Mouse (Mus musculus): ENCODE measurements around the gene Crebrf. TPM values are rescaled to one million over a fixed set of nuclear protein-coding genes. Genes with fewer than 3 reads are reported as not detected.

The Crebrf gene
- polyA plus RNA-seq, 1 experiment from 2014 or later, result 18.0 TPM

DNA sequence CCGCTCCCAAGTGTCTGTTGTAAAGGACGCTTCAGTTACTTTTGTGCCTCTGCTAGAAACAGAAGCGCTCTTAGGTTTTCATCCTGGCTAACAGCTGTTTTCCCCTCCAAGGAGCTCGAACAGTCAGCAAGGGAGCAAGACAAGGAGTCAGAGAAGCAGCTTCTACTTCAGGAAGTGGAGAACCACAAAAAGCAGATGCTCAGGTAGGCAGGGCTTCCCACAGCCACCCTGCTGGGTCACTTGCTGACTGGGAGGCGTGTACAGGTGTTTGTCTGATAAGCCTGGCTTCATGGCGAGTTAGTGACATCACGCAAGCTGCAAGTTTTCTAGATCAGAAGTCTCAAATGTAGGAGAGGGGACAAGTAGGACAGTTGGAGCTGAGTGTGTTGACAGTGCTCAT lies 71.1 kb downstream of the Crebrf start:
- H3K27ac ChIP-seq, result no peak overlapping the region
- no peak for ATAC-seq
- H3K9ac ChIP-seq (replicated peaks), result no peak overlapping the region
- H3K36me3 ChIP-seq, result peaks cover 79% of the 10 kb centered on the region
- H3K27me3 ChIP-seq, result no peaks in the 10 kb centered on the region
- H3K9me3 ChIP-seq, result no peaks in the 10 kb centered on the region
- no peak overlapping the region for H3K4me3 ChIP-seq (replicated peaks)
- no peak overlapping the region for H3K4me2 ChIP-seq (replicated peaks)
- WGBS, result 91% methylated on average over 7 of the region's 7 CpGs
- H3K4me1 ChIP-seq (replicated peaks), result peaks cover 6% of the 10 kb centered on the region

DNA sequence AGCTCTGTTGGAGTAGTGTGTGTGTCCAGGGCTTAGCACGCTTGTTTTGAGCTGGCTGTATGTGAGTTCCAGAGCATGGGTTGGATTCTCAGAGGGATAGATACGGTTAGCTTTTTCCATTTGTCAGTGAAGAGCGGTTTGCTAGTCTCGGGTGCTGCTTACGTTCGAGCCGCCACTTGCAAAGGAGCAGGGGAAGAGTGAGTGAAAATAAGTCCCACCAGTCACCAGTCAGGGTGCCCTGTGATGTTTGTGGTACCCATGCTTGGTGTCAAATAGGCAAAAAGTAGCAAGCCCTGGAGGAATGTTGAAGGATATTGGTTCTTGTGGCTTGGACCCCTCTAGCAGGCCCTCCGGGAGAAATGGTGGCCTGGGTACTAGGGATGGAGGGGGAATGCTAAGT lies 73.5 kb downstream of the Crebrf start:
- no peak overlapping the region for H3K4me3 ChIP-seq (replicated peaks)
- H3K4me2 ChIP-seq (replicated peaks), result no peak overlapping the region
- H3K4me1 ChIP-seq (replicated peaks), result no peaks in the 10 kb centered on the region
- WGBS, result 93% methylated on average over 8 of the region's 8 CpGs
- no peak overlapping the region for H3K27ac ChIP-seq
- H3K27me3 ChIP-seq, result no peaks in the 10 kb centered on the region
- no peak overlapping the region for H3K9ac ChIP-seq (replicated peaks)
- ATAC-seq, result no peak
- no peaks in the 10 kb centered on the region for H3K9me3 ChIP-seq
- peaks cover 90% of the 10 kb centered on the region for H3K36me3 ChIP-seq

- H3K27ac ChIP-seq, result no peak overlapping the region
- H3K36me3 ChIP-seq, result peaks cover 83% of the 10 kb centered on the region
- no peak overlapping the region for H3K4me3 ChIP-seq (replicated peaks)
- no peak overlapping the region for H3K9ac ChIP-seq (replicated peaks)
- no peaks in the 10 kb centered on the region for H3K27me3 ChIP-seq
- no peak overlapping the region for H3K4me2 ChIP-seq (replicated peaks)
- no peak for ATAC-seq
- no peaks in the 10 kb centered on the region for H3K9me3 ChIP-seq
- WGBS, result 95% methylated on average over 8 of the region's 8 CpGs
- no peaks in the 10 kb centered on the region for H3K4me1 ChIP-seq (replicated peaks)
Observed at GRCm38 (mm10) chr17:26789460-26790268, 74.2 kb downstream of the Crebrf start.

- H3K9me3 ChIP-seq, result no peaks in the 10 kb centered on the region
- no peak overlapping the region for H3K4me3 ChIP-seq (replicated peaks)
- no peak for ATAC-seq
- no peak overlapping the region for H3K27ac ChIP-seq
- peaks cover 74% of the 10 kb centered on the region for H3K36me3 ChIP-seq
- H3K4me2 ChIP-seq (replicated peaks), result no peak overlapping the region
- no peaks in the 10 kb centered on the region for H3K4me1 ChIP-seq (replicated peaks)
- 89% methylated on average over 11 of the region's 11 CpGs for WGBS
- no peaks in the 10 kb centered on the region for H3K27me3 ChIP-seq
- H3K9ac ChIP-seq (replicated peaks), result no peak overlapping the region
Observed at GRCm38 (mm10) chr17:26790269-26791214, 75.1 kb downstream of the Crebrf start.

GRCm38 (mm10) chr17:26791580-26791979 lies 76.1 kb downstream of the Crebrf start:
- H3K27me3 ChIP-seq, result no peaks in the 10 kb centered on the region
- H3K4me2 ChIP-seq (replicated peaks), result no peak overlapping the region
- no peak for ATAC-seq
- no peak overlapping the region for H3K4me3 ChIP-seq (replicated peaks)
- H3K4me1 ChIP-seq (replicated peaks), result no peaks in the 10 kb centered on the region
- peaks cover 67% of the 10 kb centered on the region for H3K36me3 ChIP-seq
- no peak overlapping the region for H3K27ac ChIP-seq
- WGBS, result 86% methylated on average over 7 of the region's 7 CpGs
- no peaks in the 10 kb centered on the region for H3K9me3 ChIP-seq
- no peak overlapping the region for H3K9ac ChIP-seq (replicated peaks)

DNA sequence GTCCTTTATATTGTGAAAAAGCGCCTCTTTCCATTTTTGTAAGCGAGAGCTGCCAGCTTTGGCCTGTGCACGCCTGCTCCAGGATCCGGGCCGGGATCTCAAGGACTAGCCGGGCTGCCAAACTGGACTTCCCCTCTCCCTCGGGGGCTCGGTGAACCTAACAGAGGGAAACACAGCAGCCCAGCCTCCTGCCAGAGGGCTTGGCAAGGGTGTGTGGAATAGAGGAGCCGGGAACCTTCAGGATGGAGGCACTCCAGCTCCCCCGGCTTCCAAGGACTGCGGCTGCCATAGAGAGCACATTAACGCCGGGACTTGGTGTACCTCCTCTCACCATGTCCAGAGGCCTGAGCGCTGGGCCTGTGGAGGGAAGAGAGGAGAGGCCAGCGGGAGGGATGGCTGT lies 76.6 kb downstream of the Crebrf start:
- no peak overlapping the region for H3K9ac ChIP-seq (replicated peaks)
- H3K36me3 ChIP-seq, result peaks cover 62% of the 10 kb centered on the region
- no peaks in the 10 kb centered on the region for H3K27me3 ChIP-seq
- no peak overlapping the region for H3K27ac ChIP-seq
- 94% methylated on average over 15 of the region's 15 CpGs for WGBS
- H3K9me3 ChIP-seq, result no peaks in the 10 kb centered on the region
- no peak for ATAC-seq
- no peak overlapping the region for H3K4me2 ChIP-seq (replicated peaks)
- no peak overlapping the region for H3K4me3 ChIP-seq (replicated peaks)
- no peaks in the 10 kb centered on the region for H3K4me1 ChIP-seq (replicated peaks)

DNA sequence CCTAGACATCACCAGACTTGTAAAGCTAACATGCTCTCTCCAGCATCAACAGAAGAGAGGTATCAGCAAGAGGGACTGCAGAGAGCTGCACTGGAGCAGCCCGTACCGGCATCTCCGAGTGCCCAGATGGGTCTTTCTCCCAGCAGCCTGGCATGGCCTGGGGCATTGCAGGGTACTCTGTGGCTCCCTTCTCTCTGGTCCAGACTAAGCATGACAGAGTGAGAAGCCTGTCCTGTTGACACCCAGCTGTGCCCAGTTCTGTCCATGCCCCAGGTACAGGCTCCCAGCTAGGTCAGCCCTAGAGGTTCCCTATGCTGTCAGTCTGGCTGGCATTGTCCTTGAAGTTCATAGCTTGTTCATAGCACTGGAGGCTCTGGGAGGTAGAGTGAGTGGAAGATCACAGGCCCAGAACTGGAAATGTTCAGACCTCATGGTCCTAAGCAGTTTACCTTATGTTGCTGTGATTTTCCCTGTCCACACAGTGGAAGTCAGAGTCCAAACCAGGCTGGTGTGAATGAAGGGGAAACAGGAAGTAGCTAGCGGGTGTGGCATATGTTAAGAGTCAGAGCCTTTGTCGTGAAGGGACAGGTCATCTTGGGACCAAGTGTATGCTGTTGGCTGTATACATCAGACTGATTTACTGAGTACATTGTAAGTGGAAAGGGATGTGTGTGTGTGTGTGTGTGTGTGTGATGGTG lies 77.8 kb downstream of the Crebrf start:
- ATAC-seq, result no peak
- WGBS, result 89% methylated on average over 5 of the region's 5 CpGs
- Histone ChIP-seq H3K4me1 (replicated peaks) (no peaks in the 10 kb centered on the region), H3K36me3 (peaks cover 55% of the 10 kb centered on the region), H3K4me2 (replicated peaks) (no peak overlapping the region), H3K27me3 (no peaks in the 10 kb centered on the region), H3K4me3 (replicated peaks) (no peak overlapping the region), H3K9ac (replicated peaks) (no peak overlapping the region), H3K27ac (no peak overlapping the region), H3K9me3 (no peaks in the 10 kb centered on the region)

- Histone ChIP-seq H3K4me2 (replicated peaks) (no peak overlapping the region), H3K36me3 (peaks cover 40% of the 10 kb centered on the region), H3K4me1 (replicated peaks) (no peaks in the 10 kb centered on the region), H3K9ac (replicated peaks) (no peak overlapping the region), H3K27me3 (no peaks in the 10 kb centered on the region), H3K4me3 (replicated peaks) (no peak overlapping the region), H3K9me3 (no peaks in the 10 kb centered on the region), H3K27ac (no peak overlapping the region)
- no peak for ATAC-seq
- 14% methylated on average over 3 of the region's 3 CpGs for WGBS
Observed at GRCm38 (mm10) chr17:26794744-26795143, 79.3 kb downstream of the Crebrf start.

DNA sequence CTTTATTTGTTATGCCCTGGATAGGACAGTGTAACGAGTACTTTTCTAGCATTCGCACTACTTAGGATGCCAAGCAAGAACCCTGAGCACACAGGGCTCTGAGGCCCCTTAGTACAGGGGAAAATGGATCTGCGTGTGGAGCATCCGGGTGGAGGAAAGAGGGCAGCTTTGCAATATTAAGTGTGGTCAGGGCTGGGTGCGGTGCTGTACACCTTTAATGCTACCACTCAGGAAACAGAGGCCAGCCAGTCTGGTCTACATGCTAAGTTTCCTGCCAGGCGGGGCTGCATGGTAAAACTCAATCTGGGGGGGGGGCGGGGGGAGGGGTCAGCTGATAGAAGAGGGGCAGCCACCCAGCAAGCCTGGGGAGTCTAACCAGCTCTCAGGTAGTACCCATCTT lies 79.9 kb downstream of the Crebrf start:
- 78% methylated on average over 7 of the region's 7 CpGs for WGBS
- Histone ChIP-seq H3K27ac (no peak overlapping the region), H3K9me3 (no peaks in the 10 kb centered on the region), H3K27me3 (no peaks in the 10 kb centered on the region), H3K9ac (replicated peaks) (no peak overlapping the region), H3K4me2 (replicated peaks) (no peak overlapping the region), H3K4me3 (replicated peaks) (no peak overlapping the region), H3K36me3 (peaks cover 33% of the 10 kb centered on the region), H3K4me1 (replicated peaks) (no peaks in the 10 kb centered on the region)
- ATAC-seq, result no peak

- Histone ChIP-seq H3K9me3 (no peaks in the 10 kb centered on the region), H3K36me3 (peaks cover 12% of the 10 kb centered on the region), H3K4me2 (replicated peaks) (no peak overlapping the region), H3K27ac (no peak overlapping the region), H3K27me3 (no peaks in the 10 kb centered on the region), H3K4me3 (replicated peaks) (no peak overlapping the region), H3K9ac (replicated peaks) (no peak overlapping the region), H3K4me1 (replicated peaks) (no peaks in the 10 kb centered on the region)
- ATAC-seq, result no peak
- 79% methylated on average over 6 of the region's 6 CpGs for WGBS
Observed at GRCm38 (mm10) chr17:26797379-26798128, 82.1 kb downstream of the Crebrf start.

DNA sequence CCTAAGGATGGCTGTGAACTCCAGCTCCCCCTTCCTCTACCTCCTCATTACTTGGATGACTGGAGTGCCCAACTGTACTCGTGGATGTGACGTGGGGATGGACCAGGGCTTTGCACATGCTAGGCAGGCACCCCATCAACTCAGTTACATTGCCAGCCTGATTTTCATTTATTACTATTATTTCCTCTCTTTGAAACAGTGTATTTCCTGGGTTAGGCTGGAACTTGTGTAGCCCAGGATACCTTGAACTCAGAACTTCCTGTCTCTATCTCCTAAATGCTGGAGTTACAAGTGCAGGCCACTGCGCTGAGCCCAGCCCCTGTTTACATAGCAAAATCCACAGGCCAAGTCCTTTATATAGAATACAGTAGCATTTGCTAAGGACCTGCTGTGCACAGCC lies 87.4 kb downstream of the Crebrf start:
- 87% methylated on average over 3 of the region's 3 CpGs for WGBS
- Histone ChIP-seq H3K27ac (no peak overlapping the region), H3K4me1 (replicated peaks) (no peaks in the 10 kb centered on the region), H3K36me3 (no peaks in the 10 kb centered on the region), H3K4me3 (replicated peaks) (no peak overlapping the region), H3K9me3 (no peaks in the 10 kb centered on the region), H3K9ac (replicated peaks) (no peak overlapping the region), H3K4me2 (replicated peaks) (no peak overlapping the region), H3K27me3 (no peaks in the 10 kb centered on the region)
- ATAC-seq, result no peak

Measured in midbrain, embryonic 13.5 days (tissue).